Mouse (Mus musculus) midbrain, embryonic 13.5 days (tissue): ENCODE data around the gene Htr2c. TPM values are rescaled to one million over a fixed set of nuclear protein-coding genes. Genes with fewer than 3 reads are reported as not detected.
A peak's percentile ranks its signal among the peaks of the same experiment; 100 is the strongest.

Experiments
- ATAC-seq: fragments of 200-750 bp; cut with Nextera tagmentation; 2 replicates; pipeline ENCODE4 v1.8.0; 2017; ENCODE audit warnings: mild to moderate bottlenecking, moderate TSS enrichment, moderate library complexity
- H3K27ac ChIP-seq: fragments of 300-500 bp; sonication (generic); 2 replicates; pipeline ENCODE4 v1.5.1; 2015; ENCODE audit warnings: inconsistent platforms, mild to moderate bottlenecking, moderate library complexity
- H3K27me3 ChIP-seq: fragments of 300-500 bp; sonication (generic); 2 replicates; pipeline ENCODE4 v1.6.1; 2015; ENCODE audit warnings: mild to moderate bottlenecking, inconsistent platforms
- H3K36me3 ChIP-seq: fragments of 300-500 bp; sonication (generic); 2 replicates; pipeline ENCODE4 v1.6.1; 2015; ENCODE audit warnings: mild to moderate bottlenecking, inconsistent platforms
- H3K4me1 ChIP-seq: fragments of 300-500 bp; sonication (generic); replicated peaks from 2 replicates; pipeline ENCODE4 v1.6.1; 2015; ENCODE audit warnings: inconsistent platforms
- H3K4me2 ChIP-seq: fragments of 300-500 bp; sonication (generic); replicated peaks from 2 replicates; pipeline ENCODE4 v1.6.1; 2015; ENCODE audit warnings: moderate library complexity, mild to moderate bottlenecking, inconsistent platforms
- H3K4me3 ChIP-seq: fragments of 300-500 bp; sonication (generic); replicated peaks from 2 replicates; pipeline ENCODE4 v1.5.1; 2015; ENCODE audit warnings: mild to moderate bottlenecking, inconsistent platforms
- H3K9ac ChIP-seq: fragments of 300-500 bp; sonication (generic); replicated peaks from 2 replicates; pipeline ENCODE4 v1.6.1; 2015; ENCODE audit warnings: mild to moderate bottlenecking, inconsistent platforms
- H3K9me3 ChIP-seq: fragments of 300-500 bp; sonication (generic); 2 replicates; pipeline ENCODE4 v1.6.1; 2016; ENCODE audit warnings: mild to moderate bottlenecking, inconsistent platforms
- WGBS: fragments of 180-500 bp; shearing (Covaris S2); methylation state at CpG from one replicate; pipeline ENCODE4 v1.1.7; 2015; 5-methylcytosine and 5-hydroxymethylcytosine counted together
- microRNA counts: library from miRNA; unstranded; fragments of <30 nt; microRNA quantifications from one replicate; lab custom pipeline; 2016
- microRNA-seq: library from miRNA; unstranded; fragments of <30 nt; microRNA quantifications from one replicate; pipeline ENCODE4, GENCODE M21; 2016
- polyA plus RNA-seq: library from polyadenylated mRNA; unstranded; fragments of >200 nt; fragmentation: Nextera tagmentation; extraction: Ambion mirVana; gene quantifications from 2 replicates; pipeline ENCODE4 v1.2.1, GENCODE M21; 2015

Gene Htr2c
- polyA plus RNA-seq, 1 experiment from 2014 or later: 2.6 TPM

DNA sequence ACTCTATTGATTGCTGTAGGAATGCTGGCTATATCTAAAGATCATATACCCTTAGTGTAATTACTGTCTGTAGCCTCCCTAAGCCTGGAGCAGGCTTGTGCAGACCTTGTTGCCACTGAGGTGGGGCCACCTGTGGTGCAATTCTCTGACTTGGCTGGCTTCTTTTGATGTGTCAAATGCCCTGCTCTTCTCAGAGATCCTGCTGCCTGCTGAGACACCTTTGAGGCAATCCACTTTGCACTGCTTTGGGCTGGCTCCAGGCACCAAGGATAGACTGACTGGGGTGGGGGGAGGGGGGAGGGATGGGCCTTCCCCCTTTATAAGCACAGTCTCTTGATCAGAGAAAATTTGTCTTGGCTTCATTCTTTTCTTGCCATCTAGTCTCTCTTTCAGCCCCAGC is 252.9 kb downstream of the Htr2c start:
- Histone ChIP-seq H3K4me2 (no peak overlapping the region), H3K4me3 (no peak overlapping the region), H3K27ac (no peak overlapping the region), H3K36me3 (no peaks in the 10 kb centered on the region), H3K27me3 (no peaks in the 10 kb centered on the region), H3K9me3 (no peaks in the 10 kb centered on the region), H3K4me1 (no peaks in the 10 kb centered on the region), H3K9ac (no peak overlapping the region)
- ATAC-seq: no peak

GRCm38 (mm10) chrX:147217382-147218013 is 255.2 kb downstream of the Htr2c start:
- H3K9me3 ChIP-seq: no peaks in the 10 kb centered on the region
- no peak overlapping the region for H3K27ac ChIP-seq
- no peaks in the 10 kb centered on the region for H3K36me3 ChIP-seq
- H3K4me3 ChIP-seq: no peak overlapping the region
- H3K4me1 ChIP-seq: no peaks in the 10 kb centered on the region
- no peak overlapping the region for H3K9ac ChIP-seq
- H3K27me3 ChIP-seq: no peaks in the 10 kb centered on the region
- no peak for ATAC-seq
- no peak overlapping the region for H3K4me2 ChIP-seq
- 76% methylated on average over 3 of the region's 3 CpGs for WGBS

GRCm38 (mm10) chrX:147238806-147239542 is 276.7 kb downstream of the Htr2c start:
- no peaks in the 10 kb centered on the region for H3K4me1 ChIP-seq
- no peak overlapping the region for H3K4me2 ChIP-seq
- no peak overlapping the region for H3K9ac ChIP-seq
- no peak overlapping the region for H3K4me3 ChIP-seq
- no peaks in the 10 kb centered on the region for H3K36me3 ChIP-seq
- no peak for ATAC-seq
- no peak overlapping the region for H3K27ac ChIP-seq
- no peaks in the 10 kb centered on the region for H3K9me3 ChIP-seq
- H3K27me3 ChIP-seq: no peaks in the 10 kb centered on the region
- 76% methylated on average over 2 of the region's 2 CpGs for WGBS

MicroRNA genes within 50 kb of the gene (microRNA counts, 519-probe panel; counts per million panel counts)
- microRNA mmu-miR-448 (lab: Ali Mortazavi, UCI): 110 counts per million, percentile 56 among the panel's probes with 10 or more counts
- microRNA mmu-miR-764-3p (lab: Ali Mortazavi, UCI): 110 counts per million, percentile 56 among the panel's probes with 10 or more counts
- microRNA mmu-miR-764-5p (lab: Ali Mortazavi, UCI): 2,181 counts per million, percentile 61 among the panel's probes with 10 or more counts

Small RNAs within 50 kb of the gene (microRNA-seq; reads per million reads assigned to microRNA genes)
- not detected for gene Gm22650
- not detected for gene Gm24627
- gene Mir1264: 25.6 reads per million, percentile 38 among the genes with 10 or more reads in this experiment
- gene Mir1298: 431 reads per million, percentile 69 among the genes with 10 or more reads in this experiment
- 1.0 reads per million for gene Mir1912
- 54.6 reads per million, percentile 46 among the genes with 10 or more reads in this experiment for gene Mir448
- gene Mir764: not detected
